Mouse (Mus musculus) duodenum, adult 2 months (tissue): ENCODE measurements around the gene Acp1. TPM values are rescaled to one million over a fixed set of nuclear protein-coding genes. Genes with fewer than 3 reads are reported as not detected.

Experiments
- polyA plus RNA-seq: library from polyadenylated mRNA; depleted of rRNA; stranded (reverse); fragments of >200 nt; gene quantifications from 2 replicates; pipeline ENCODE4 v1.2.3, GENCODE M21; 2012; ENCODE audit warnings: low replicate concordance; rRNA removed

The Acp1 gene
- polyA plus RNA-seq: 3.5 and 4.2 TPM in 2 replicates

GRCm38 (mm10) chr12:30911261-30912047 lies at the start of gene Acp1, which contains the start of gene Sh3yl1:
Gene Acp1 (minus strand): TSS chr12:30911589.
Gene Sh3yl1 (plus strand): TSS chr12:30911668.

GRCm38 (mm10) chr12:30883986-30884621 lies 27.3 kb downstream of the Acp1 start, which contains the start of gene Alkal2:
Gene Alkal2 (plus strand): TSS chr12:30884322.

Other genes with a start within 250 kb of the Acp1 start
- 0.23 and 0.24 TPM in 2 replicates for gene Alkal2, start 27.3 kb downstream of the Acp1 start, polyA plus RNA-seq
- 1.4 and 2.8 TPM in 2 replicates for gene Sh3yl1, start 79 bp upstream of the Acp1 start, polyA plus RNA-seq
- 4.8 and 6.7 TPM in 2 replicates for gene Fam110c, start 162.3 kb upstream of the Acp1 start, polyA plus RNA-seq